7 mouse cellular contexts compared by ENCODE assay signal in the genomic region with DNA sequence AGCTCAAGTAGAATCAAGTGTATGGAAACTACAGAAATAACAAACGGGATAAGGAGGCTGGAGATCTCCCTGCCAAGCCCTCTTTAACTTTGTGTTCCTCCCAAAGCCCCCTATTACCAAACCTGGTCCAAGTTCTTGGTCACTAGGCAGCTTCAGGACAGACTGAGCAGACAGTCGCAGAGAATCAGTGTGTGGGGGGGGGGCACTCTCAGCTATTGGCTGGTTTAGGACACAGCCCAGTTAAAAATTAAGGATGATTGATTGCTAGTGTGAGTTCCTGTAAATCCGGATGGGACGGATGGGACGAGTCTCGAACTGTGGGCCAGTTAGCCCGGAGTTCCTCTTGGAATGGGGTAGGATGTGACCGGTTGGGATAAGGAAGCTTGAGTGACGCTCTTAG. TPM values are rescaled to one million over a fixed set of nuclear protein-coding genes. Genes with fewer than 3 reads are reported as not detected.
A peak's percentile ranks its signal among the peaks of the same experiment; 100 is the strongest.
DNase-seq lines count a peak whose midpoint lies in the region; ATAC-seq and TF ChIP-seq lines count a peak whose summit lies in the region.

A gene (minus strand): TSS at position 204 of the 400 bp plus-strand sequence.

- H3K4me3 ChIP-seq in E14TG2a.4 (replicated peaks; ENCODE audit: low read length) (peak within 1 kb of the TSS; percentile 69), ES-E14 (ENCODE audit: insufficient read depth in 1 of 2, low read depth in 1 of 2, low read length in 2 of 2, poor library complexity in 1 of 2, severe bottlenecking in 1 of 2) (peak within 1 kb of the TSS; percentile 15 to 48)
- H3K4me3 ChIP-seq in forebrain, embryonic 14.5 days (ENCODE audit: low read depth, low read length): peak within 1 kb of the TSS; percentile 21
- H3K4me3 ChIP-seq in hindbrain, embryonic 10.5 days: peak within 1 kb of the TSS; percentile 44
- H3K4me3 ChIP-seq in liver, postnatal 0 days (ENCODE audit: low read depth, low read length): peak within 1 kb of the TSS; percentile 48

- no peaks in the 10 kb centered on the region for H3K36me3 ChIP-seq in E14TG2a.4 (ENCODE audit: insufficient read depth, low read length)
- H3K36me3 ChIP-seq in ES-E14 (ENCODE audit: control insufficient read depth, insufficient read depth, low read length, poor library complexity, severe bottlenecking): no peaks in the 10 kb centered on the region
- no peaks in the 10 kb centered on the region for H3K36me3 ChIP-seq in forebrain, embryonic 14.5 days (ENCODE audit: control insufficient read depth, insufficient read depth, low read length)
- 0 out of 2 replicates have a peak, but pooled peaks cover 3% of the 10 kb centered on the region for H3K36me3 ChIP-seq in hindbrain, embryonic 10.5 days
- 0 out of 2 replicates have a peak, but pooled peaks cover 4% of the 10 kb centered on the region for H3K36me3 ChIP-seq in liver, postnatal 0 days (replicated peaks; ENCODE audit: insufficient read depth, low read length)

- DNase-seq in ES-E14 (ENCODE audit: low read depth, low spot score): no peak
- DNase-seq in forebrain, embryonic 14.5 days (ENCODE audit: low spot score): no peak
- DNase-seq in hindbrain, embryonic 10.5 days (ENCODE audit: low spot score): peak; percentile 40
- peak; percentile 63 for DNase-seq in liver, postnatal 0 days
- no peak for DNase-seq in right cerebral cortex, postnatal 36 days (ENCODE audit: low spot score in 2 of 2)
- DNase-seq in Muller cell, postnatal 12 days (ENCODE audit: inconsistent ontology term): no peak

- H3K27ac ChIP-seq in ES-E14 (ENCODE audit: insufficient read depth, low read depth, low read length, poor library complexity, severe bottlenecking): peak within 1 kb of the TSS; percentile 61; the same call in 1 of the 2 replicates
- peak within 1 kb of the TSS; percentile 74 for H3K27ac ChIP-seq in forebrain, embryonic 14.5 days (ENCODE audit: low read depth, low read length)
- peak within 1 kb of the TSS; percentile 87 for H3K27ac ChIP-seq in hindbrain, embryonic 10.5 days
- peak within 1 kb of the TSS; percentile 70 for H3K27ac ChIP-seq in liver, postnatal 0 days (ENCODE audit: low read depth)

- TF ChIP-seq CTCF in E14TG2a.4 (conservative IDR thresholded peaks at IDR 0.05; ENCODE audit: low read length): no peak
- no peak for TF ChIP-seq CTCF in liver, postnatal 0 days (IDR thresholded peaks at IDR 0.05; ENCODE audit: low read depth)

- no peak for TF ChIP-seq EP300 in liver, postnatal 0 days (IDR thresholded peaks at IDR 0.05; ENCODE audit: low read depth)

- peak within 1 kb of the TSS; percentile 51 for H3K4me2 ChIP-seq in forebrain, embryonic 14.5 days (ENCODE audit: low read length)
- peak within 1 kb of the TSS; percentile 69 for H3K4me2 ChIP-seq in liver, postnatal 0 days (ENCODE audit: low read depth, low read length)

- H3K9me3 ChIP-seq in E14TG2a.4 (ENCODE audit: low read length) (no peaks in the 10 kb centered on the region), ES-E14 (ENCODE audit: control insufficient read depth, insufficient read depth, low read depth, low read length) (no peaks in the 10 kb centered on the region)
- H3K9me3 ChIP-seq in forebrain, embryonic 14.5 days (replicated peaks; ENCODE audit: control insufficient read depth, low read length): no peaks in the 10 kb centered on the region
- H3K9me3 ChIP-seq in hindbrain, embryonic 10.5 days: no peaks in the 10 kb centered on the region
- no peaks in the 10 kb centered on the region for H3K9me3 ChIP-seq in liver, postnatal 0 days (ENCODE audit: low read length)

- in situ Hi-C loops in ES-E14 (cut with MboI; ENCODE audit: low sequenced_read_pairs in 2 of 2, unreplicated experiment in 2 of 2): no loop called here

- peak; percentile 60 for ATAC-seq in forebrain, embryonic 14.5 days
- peak; percentile 88 for ATAC-seq in liver, postnatal 0 days

- peaks cover 18% of the 10 kb centered on the region for H3K27me3 ChIP-seq in E14TG2a.4 (ENCODE audit: insufficient read depth, low read length)
- H3K27me3 ChIP-seq in forebrain, embryonic 14.5 days (replicated peaks; ENCODE audit: control insufficient read depth, insufficient read depth, low read length): no peaks in the 10 kb centered on the region
- no peaks in the 10 kb centered on the region for H3K27me3 ChIP-seq in hindbrain, embryonic 10.5 days (ENCODE audit: insufficient read depth, poor library complexity, severe bottlenecking)
- H3K27me3 ChIP-seq in liver, postnatal 0 days (ENCODE audit: insufficient read depth, low read length): peaks cover 2% of the 10 kb centered on the region; the same call in 1 of the 2 replicates

- H3K9ac ChIP-seq in ES-E14 (ENCODE audit: insufficient read depth, low read depth, low read length, poor library complexity, severe bottlenecking): peak within 1 kb of the TSS; percentile 42; the same call in 1 of the 2 replicates
- peak within 1 kb of the TSS; percentile 58 for H3K9ac ChIP-seq in forebrain, embryonic 14.5 days (ENCODE audit: low read length)
- H3K9ac ChIP-seq in liver, postnatal 0 days (replicated peaks): peak within 1 kb of the TSS; percentile 54

- H3K4me1 ChIP-seq in E14TG2a.4 (replicated peaks; ENCODE audit: low read depth, low read length) (peaks cover 36% of the 10 kb centered on the region), ES-E14 (ENCODE audit: control insufficient read depth in 2 of 2, insufficient read depth in 2 of 2, low read length in 2 of 2, poor library complexity in 1 of 2) (peaks cover 3 to 10% of the 10 kb centered on the region in 2 experiments; a peak in 1 of 4 replicates)
- peaks cover 9% of the 10 kb centered on the region for H3K4me1 ChIP-seq in forebrain, embryonic 14.5 days (ENCODE audit: control insufficient read depth, insufficient read depth, low read length)
- peaks cover 29% of the 10 kb centered on the region for H3K4me1 ChIP-seq in hindbrain, embryonic 10.5 days (replicated peaks)
- peaks cover 12% of the 10 kb centered on the region for H3K4me1 ChIP-seq in liver, postnatal 0 days (ENCODE audit: insufficient read depth)

- 62% methylated on average over 9 of the region's 9 CpGs for WGBS in forebrain, embryonic 14.5 days
- WGBS in hindbrain, embryonic 10.5 days: 58% methylated on average over 9 of the region's 9 CpGs
- WGBS in liver, postnatal 0 days (ENCODE audit: insufficient replicate concordance): 62% methylated on average over 9 of the region's 9 CpGs

TF ChIP-seq in ES-E14, 5 proteins besides CTCF, POLR2A, EP300 and RAD21:
- no peak for TF ChIP-seq HCFC1 (IDR thresholded peaks at IDR 0.05; ENCODE audit: borderline replicate concordance, insufficient read depth, low read length)
- no peak for TF ChIP-seq CHD2 (IDR thresholded peaks at IDR 0.05; ENCODE audit: low read depth, low read length)
- TF ChIP-seq MAFK (IDR thresholded peaks at IDR 0.05; ENCODE audit: insufficient read depth, low read depth, low read length): no peak
- no peak for TF ChIP-seq ZC3H11A (IDR thresholded peaks at IDR 0.05; ENCODE audit: borderline replicate concordance, low read depth, low read length)

RNA-seq across cellular contexts. Expression of the gene that starts here (rescaled TPM):
- 6.3 and 12.2 TPM in 2 replicates for total RNA-seq in ES-E14 (2012; rRNA removed)
- 32.1 and 32.7 TPM in 2 replicates for polyA plus RNA-seq in forebrain, embryonic 14.5 days (2014; fragmentation: Nextera tagmentation; extraction: Ambion mirVana)
- 29.4 and 43.1 TPM in 2 replicates for polyA plus RNA-seq in hindbrain, embryonic 10.5 days (2016; fragmentation: Nextera tagmentation; extraction: Ambion mirVana)
- 344 and 356 TPM in 2 replicates for polyA plus RNA-seq in liver, postnatal 0 days (2015; fragmentation: Nextera tagmentation; extraction: Ambion mirVana)

Comparison
In these comparisons a context has a peak if more than half of its experiments do, and no peak if none do; other contexts are left out.
1. DNase-seq: peak in hindbrain, embryonic 10.5 days (single experiment) and liver, postnatal 0 days (single experiment); none in ES-E14 (single experiment), forebrain, embryonic 14.5 days (single experiment), right cerebral cortex, postnatal 36 days (0 of 2) and Muller cell, postnatal 12 days (single experiment).
2. Peak in every context shown above with its lines, with median percentiles within 50 percentile points of each other: H3K4me3 ChIP-seq, H3K27ac ChIP-seq and H3K9ac ChIP-seq.